Comparison of ENCODE assay signal across 12 mouse cellular contexts in genomic region chr13:25639522-25640291, GRCm38 (mm10).
DNase-seq lines count a peak whose midpoint lies in the region; ATAC-seq lines count a peak whose summit lies in the region.
"Had no signal": no experiment of that assay in that cellular context is flagged by ENCODE, and none has a peak within 500 bp of the region (broad histone marks: within the 10 kb centered on the region; RNA-seq: fewer than 3 reads in every experiment).

No protein-coding gene starts in this region.

- no peaks in the 10 kb centered on the region for H3K9me3 ChIP-seq in kidney, embryonic 15.5 days (replicated peaks)

- H3K27ac ChIP-seq in kidney, embryonic 15.5 days: no peak overlapping the region
- H3K27ac ChIP-seq: hindbrain, postnatal 0 days had no signal

- WGBS in kidney, embryonic 15.5 days: 19% methylated on average over 6 of the region's 6 CpGs

- no peak overlapping the region for H3K4me3 ChIP-seq in kidney, embryonic 15.5 days (replicated peaks)

- H3K4me2 ChIP-seq in kidney, embryonic 15.5 days: no peak overlapping the region

- H3K27me3 ChIP-seq in kidney, embryonic 15.5 days: no peaks in the 10 kb centered on the region

- H3K4me1 ChIP-seq in kidney, embryonic 15.5 days: no peaks in the 10 kb centered on the region

- no peaks in the 10 kb centered on the region for H3K36me3 ChIP-seq in kidney, embryonic 15.5 days

- peak; percentile 4 to 8 for DNase-seq in frontal cortex, postnatal 36 days (ENCODE audit: low spot score in 2 of 2)
- no peak for DNase-seq in frontal cortex, postnatal 25 days (ENCODE audit: low spot score in 2 of 2)
- peak; percentile 3 for DNase-seq in right cerebral cortex, adult 18-20 months
- no peak for DNase-seq in right cerebral cortex, postnatal 25 days
- DNase-seq in yolk sac, embryonic 10.5 days (ENCODE audit: low spot score): peak; percentile 61
- DNase-seq in adrenal gland, adult 8-10 months: no peak
- no peak for DNase-seq in urinary bladder, postnatal 14 days (ENCODE audit: low spot score)
- DNase-seq: B cell, adult 2 months; cerebellum, adult 8-10 months; midbrain, embryonic 14.5 days had no signal

- ATAC-seq in kidney, embryonic 15.5 days (replicated peaks; ENCODE audit: low FRiP score): peak; percentile 69
- ATAC-seq: hindbrain, postnatal 0 days had no signal

- no peak overlapping the region for H3K9ac ChIP-seq in kidney, embryonic 15.5 days

Comparison
In these comparisons a context has a peak if more than half of its experiments do, and no peak if none do; other contexts are left out.
1. DNase-seq: peak in frontal cortex, postnatal 36 days (2 of 2), right cerebral cortex, adult 18-20 months (single experiment) and yolk sac, embryonic 10.5 days (single experiment); none in frontal cortex, postnatal 25 days (0 of 2), right cerebral cortex, postnatal 25 days (single experiment), adrenal gland, adult 8-10 months (single experiment) and urinary bladder, postnatal 14 days (single experiment).